Mouse (Mus musculus) T-helper 17 cell (primary cell): ENCODE results near the gene Ppm1l.

Experiments used
- in situ Hi-C, 2 experiments: fragments of 300-600 bp; cut with MboI, MseI; formaldehyde crosslinking; loops; 1 replicate in 1 of 2; 2 replicates in 1 of 2; pipeline ENCODE4 v1.15.1; 2025; ENCODE audit warnings: high pct_unique_total_duplicates in 2 of 2

Ppm1l gene

GRCm38 (mm10) chr3:69316391-69317195, at the start of gene Ppm1l:
Gene Ppm1l, plus strand, starts transcription at chr3:69316861.
- in situ Hi-C loops, result loop anchor here in 1 of 2 experiments (5.0 kb wide), 1 partner anchor 64 kb away; no protein-coding TSS in a partner anchor

GRCm38 (mm10) chr3:69271812-69272211, 44.8 kb upstream of the Ppm1l start:
- in situ Hi-C loops, result loop anchor here in 1 of 2 experiments (25.0 kb wide), 1 partner anchor 640 kb away; no protein-coding TSS in a partner anchor

DNA sequence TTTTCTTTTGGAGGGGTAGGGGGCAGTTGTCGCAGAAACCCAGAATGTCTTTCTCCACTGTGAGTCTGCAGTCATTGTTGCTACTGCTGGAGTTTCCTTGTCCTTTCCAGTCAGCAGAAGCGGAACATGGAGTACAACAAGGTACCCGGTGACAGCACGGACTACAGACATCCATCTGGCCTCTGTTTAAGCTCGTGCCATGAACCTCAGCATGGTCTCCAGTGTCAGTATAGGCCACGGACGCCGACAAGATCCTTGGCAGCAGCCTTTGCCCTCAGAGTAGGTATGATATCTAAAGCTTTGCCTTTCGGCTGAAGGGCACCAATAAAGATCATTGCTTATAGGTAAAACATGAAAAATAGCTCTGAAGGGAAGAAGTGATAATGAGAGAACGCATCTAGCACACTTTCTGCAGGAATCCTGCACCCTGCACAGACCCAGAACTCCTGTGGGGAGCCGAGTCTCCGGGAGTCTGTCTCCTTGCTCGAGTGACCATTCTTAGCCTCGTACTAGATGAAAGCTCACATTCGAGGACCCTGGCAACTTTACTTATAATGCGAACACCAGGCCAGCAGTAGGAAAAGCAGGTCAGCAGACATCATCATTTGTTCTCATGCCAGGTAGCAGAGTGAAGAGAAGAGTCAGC, 42.5 kb upstream of the Ppm1l start:
- in situ Hi-C loops, result loop anchor here in 1 of 2 experiments (25.0 kb wide), 1 partner anchor 638 kb away; no protein-coding TSS in a partner anchor

GRCm38 (mm10) chr3:69274664-69275312, 41.9 kb upstream of the Ppm1l start:
- in situ Hi-C loops, result loop anchor here in 1 of 2 experiments (25.0 kb wide), 1 partner anchor 638 kb away; no protein-coding TSS in a partner anchor

- in situ Hi-C loops, result no loop called here
These were observed 38.0 kb upstream of the Ppm1l start for GRCm38 (mm10) chr3:69278648-69279047.

GRCm38 (mm10) chr3:69282406-69282805, 34.3 kb upstream of the Ppm1l start:
- in situ Hi-C loops, result no loop called here

GRCm38 (mm10) chr3:69283085-69283847, 33.4 kb upstream of the Ppm1l start:
- in situ Hi-C loops, result no loop called here

DNA sequence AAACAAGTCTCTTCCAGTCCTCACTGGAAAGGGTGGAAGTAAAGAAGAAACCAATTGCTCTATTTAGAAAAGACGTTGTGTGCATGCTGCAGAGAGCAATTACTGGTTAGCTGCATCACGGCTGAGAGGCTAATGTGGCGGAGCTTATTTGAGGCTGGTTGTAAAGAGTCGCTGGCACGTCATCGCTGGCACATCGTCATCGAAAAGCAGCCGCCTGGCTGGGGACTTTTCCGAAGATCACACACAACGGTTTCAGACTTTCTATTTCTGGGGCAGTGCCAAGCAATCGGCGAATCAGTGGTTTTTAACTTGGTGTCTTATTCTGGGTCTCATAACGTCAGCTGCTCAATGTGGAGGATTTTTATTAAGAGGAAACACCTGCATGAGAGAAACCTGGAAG, 26.8 kb upstream of the Ppm1l start:
- in situ Hi-C loops, result loop anchor here in 1 of 2 experiments (10.0 kb wide), 1 partner anchor 515 kb away; no protein-coding TSS in a partner anchor

DNA sequence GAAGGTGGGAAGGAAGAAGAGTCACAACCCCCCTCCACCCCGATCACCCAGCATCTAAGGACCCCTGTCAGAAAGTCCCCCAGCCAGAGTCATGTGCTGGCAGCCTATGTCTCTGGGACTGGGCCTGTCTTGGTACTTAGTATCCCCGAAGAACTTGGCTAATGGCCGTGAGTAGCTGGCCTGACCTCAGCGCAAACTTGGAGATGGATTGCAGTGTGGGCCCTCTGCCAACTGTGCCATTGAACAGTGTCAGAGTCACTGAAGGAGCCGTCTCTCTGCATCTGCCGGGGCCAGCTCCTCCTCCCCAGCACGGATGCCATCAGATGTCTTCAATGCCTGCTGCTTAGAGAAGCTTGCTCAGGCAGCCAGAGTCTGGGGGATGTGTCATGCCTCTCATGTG, 26.4 kb upstream of the Ppm1l start:
- in situ Hi-C loops, result loop anchor here in 1 of 2 experiments (10.0 kb wide), 1 partner anchor 515 kb away; no protein-coding TSS in a partner anchor

DNA sequence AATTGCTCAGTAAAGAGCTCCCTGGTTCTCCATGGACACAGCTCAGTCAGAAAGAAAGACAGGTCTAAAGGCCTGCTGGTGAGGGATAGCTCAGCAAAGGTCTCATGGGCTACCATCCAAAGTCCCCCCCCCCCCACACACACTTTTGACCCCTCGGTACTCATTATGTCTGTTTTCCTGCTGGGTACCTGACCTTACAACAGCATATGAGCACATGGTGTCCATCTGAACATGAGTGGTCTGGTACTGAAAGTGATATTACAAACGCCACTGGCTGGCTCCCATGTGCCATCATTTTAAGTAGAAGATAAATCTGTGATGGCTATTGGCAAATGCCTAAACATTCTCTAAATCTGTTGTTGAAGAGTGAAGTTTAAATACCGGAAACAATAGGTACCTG, 25.8 kb upstream of the Ppm1l start:
- in situ Hi-C loops, result loop anchor here in 1 of 2 experiments (10.0 kb wide), 1 partner anchor 516 kb away; no protein-coding TSS in a partner anchor

DNA sequence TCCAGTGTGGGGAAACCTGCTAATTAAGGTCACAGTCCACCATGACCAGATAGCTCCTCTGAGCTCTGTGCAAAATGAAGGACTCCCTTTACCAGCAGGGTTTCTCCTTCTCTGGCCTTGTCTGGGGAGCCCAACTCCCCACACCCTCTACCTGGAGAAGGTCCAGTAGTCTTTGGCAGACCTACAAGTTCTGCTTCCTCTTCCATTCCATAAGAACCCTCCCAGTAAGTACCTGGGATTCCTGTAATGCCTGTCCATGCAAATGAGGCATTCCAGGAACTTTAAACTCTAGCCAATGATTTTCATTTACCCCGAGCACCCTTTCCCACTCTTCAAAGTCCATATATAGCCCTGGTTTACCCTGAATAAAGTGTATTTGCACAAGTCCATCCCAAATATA, 24.0 kb upstream of the Ppm1l start:
- in situ Hi-C loops, result loop anchor here in 1 of 2 experiments (10.0 kb wide), 1 partner anchor 518 kb away; no protein-coding TSS in a partner anchor

DNA sequence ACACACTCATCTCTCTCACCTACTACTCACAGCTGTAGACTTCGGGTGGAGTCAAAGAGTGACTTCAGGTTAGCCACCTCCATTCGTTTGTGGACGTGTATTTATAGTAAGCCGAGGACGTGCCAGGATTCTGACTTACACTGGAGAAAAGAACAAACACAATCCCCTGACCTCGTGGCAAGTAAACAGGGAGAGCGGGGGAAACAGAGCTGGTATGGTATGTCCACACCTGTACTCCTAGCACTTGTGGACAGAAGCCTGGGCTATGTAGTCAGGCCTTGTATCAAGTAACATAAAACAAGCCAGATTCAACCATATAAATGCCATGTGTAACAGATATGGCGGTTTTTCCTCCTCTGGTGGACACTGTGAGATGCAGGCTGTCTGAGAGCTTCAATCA, 20.4 kb upstream of the Ppm1l start:
- in situ Hi-C loops, result loop anchor here in 1 of 2 experiments (10.0 kb wide), 1 partner anchor 521 kb away; no protein-coding TSS in a partner anchor

DNA sequence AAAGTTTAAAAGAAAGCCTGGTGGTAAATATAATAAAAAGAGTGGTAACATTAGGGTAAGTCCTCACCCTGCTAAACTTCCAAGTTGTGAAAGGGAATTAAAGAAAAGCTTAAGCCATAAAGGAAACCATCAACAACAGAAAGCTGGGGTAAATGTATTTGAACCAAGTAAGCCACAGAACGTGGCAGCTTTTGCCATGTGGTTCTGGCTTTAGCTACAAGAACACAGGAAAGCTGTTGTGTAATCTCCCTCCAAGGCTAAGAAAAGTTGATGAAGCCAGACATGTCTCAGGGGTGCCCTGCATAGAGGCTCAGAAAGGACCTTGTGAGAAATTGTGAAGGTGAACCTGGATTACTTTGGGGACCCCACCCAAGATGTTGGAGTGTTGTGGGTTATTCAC, 16.5 kb upstream of the Ppm1l start:
- in situ Hi-C loops, result no loop called here

DNA sequence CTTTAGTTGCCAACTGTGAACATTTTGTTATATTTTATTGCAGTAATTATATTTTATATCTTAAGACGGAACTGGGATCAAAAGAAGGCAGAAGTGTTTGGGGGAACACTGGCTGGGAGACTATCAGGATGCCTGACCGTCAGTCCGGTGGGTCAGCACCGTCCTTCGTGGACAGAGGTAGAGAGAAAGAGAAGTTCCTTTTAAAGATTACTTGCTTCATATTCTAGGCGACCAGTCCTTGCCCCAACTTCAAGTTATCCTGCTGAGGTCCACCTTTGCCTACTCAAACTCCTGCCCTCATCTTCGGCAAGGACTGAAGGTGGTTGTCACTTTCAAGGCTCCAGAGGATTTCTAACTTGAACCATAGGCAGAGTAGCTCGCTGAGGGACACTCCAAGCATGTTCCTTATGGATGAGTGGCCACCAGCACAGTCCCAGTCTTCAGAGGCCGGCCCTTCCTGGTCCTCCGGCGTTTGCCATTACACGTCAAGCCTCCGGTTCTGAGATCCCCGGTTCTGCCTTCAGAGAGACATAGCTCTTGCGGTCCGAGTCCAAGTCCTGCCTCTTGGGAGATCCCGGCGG, 761 bp upstream of the Ppm1l start:
- in situ Hi-C loops, result loop anchor here in 1 of 2 experiments (5.0 kb wide), 1 partner anchor 64 kb away; no protein-coding TSS in a partner anchor

DNA sequence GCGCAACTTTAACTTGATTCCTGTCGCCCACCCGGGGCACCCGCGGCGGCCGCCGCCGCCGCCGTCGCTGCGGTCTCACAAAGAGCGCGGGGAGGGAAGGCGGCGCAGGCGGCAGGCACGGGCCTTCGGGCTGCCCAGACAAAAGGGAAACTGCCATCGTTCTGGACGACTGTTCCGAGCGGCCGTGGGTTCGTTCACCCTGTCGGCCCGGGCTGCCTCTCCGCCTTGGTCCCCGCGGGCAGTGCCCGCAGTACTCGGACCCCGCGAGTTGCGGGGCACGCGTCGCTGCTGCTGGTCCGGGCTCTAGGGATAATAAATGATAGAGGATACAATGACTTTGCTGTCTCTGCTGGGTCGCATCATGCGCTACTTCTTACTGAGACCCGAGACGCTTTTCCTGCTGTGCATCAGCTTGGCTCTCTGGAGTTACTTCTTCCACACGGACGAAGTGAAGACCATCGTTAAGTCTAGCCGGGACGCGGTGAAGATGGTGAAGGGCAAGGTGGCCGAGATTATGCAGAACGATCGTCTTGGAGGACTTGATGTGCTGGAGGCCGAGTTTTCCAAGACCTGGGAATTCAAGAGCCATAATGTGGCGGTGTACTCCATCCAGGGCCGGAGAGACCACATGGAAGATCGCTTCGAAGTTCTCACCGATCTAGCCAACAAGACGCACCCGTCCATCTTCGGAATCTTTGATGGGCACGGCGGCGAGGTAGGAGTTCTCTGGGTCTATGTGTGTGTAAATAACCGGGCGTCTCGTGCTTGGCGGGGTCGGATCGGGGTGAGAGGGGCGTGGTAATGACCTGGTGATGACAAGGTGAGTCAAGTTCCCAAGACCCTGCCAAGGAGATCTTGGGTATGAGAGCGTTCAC, 827 bp downstream of the Ppm1l start:
- in situ Hi-C loops, result loop anchor here in 1 of 2 experiments (5.0 kb wide), 1 partner anchor 65 kb away; no protein-coding TSS in a partner anchor

DNA sequence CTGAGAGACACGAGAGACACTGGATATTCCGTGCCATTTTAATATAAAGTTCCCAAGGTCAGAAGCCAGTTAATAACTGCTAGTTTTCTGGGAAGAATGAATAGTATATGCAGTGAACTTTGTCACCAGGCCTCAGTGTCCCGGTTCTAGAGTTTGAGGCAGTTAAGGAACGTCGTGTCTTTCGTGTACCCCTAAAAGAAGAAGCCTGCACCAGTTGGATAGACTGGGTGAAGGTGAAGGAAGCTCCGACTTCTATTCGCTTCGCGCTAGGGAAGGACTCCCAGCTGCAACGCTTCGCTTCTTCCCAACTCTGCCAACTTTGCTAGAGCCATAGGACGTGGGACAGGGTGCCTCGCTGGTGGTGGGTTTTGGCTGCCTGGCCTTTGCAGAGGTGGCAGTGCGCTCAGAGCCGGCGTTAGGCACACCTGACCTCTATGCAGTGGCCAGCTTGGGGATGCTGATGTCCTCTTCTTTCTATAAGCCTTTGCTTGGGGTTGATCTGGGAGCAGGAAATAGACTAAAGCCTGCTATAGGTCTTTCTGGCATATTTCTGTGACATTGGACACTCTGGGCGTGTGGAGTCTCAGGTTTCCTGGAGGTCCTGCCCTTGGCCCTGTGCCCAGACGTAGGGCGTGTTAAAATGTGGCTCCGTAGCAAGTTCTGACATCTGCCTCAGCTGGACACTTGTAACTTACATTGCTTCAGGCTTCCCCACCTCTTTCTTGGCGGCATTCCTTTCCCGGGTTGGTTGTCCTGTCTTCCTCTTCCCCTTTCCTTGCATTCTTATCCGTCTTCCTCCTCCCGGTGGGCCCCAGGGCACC, 1.7 kb downstream of the Ppm1l start:
- in situ Hi-C loops, result loop anchor here in 1 of 2 experiments (5.0 kb wide), 1 partner anchor 66 kb away; no protein-coding TSS in a partner anchor

- in situ Hi-C loops, result loop anchor here in 1 of 2 experiments (5.0 kb wide), 1 partner anchor 67 kb away; no protein-coding TSS in a partner anchor
These were observed 2.5 kb downstream of the Ppm1l start for GRCm38 (mm10) chr3:69319061-69319720.

GRCm38 (mm10) chr3:69323982-69324381, 7.3 kb downstream of the Ppm1l start:
- in situ Hi-C loops, result no loop called here
